ENCODE assay signal across 8 mouse cellular contexts in the genomic region with DNA sequence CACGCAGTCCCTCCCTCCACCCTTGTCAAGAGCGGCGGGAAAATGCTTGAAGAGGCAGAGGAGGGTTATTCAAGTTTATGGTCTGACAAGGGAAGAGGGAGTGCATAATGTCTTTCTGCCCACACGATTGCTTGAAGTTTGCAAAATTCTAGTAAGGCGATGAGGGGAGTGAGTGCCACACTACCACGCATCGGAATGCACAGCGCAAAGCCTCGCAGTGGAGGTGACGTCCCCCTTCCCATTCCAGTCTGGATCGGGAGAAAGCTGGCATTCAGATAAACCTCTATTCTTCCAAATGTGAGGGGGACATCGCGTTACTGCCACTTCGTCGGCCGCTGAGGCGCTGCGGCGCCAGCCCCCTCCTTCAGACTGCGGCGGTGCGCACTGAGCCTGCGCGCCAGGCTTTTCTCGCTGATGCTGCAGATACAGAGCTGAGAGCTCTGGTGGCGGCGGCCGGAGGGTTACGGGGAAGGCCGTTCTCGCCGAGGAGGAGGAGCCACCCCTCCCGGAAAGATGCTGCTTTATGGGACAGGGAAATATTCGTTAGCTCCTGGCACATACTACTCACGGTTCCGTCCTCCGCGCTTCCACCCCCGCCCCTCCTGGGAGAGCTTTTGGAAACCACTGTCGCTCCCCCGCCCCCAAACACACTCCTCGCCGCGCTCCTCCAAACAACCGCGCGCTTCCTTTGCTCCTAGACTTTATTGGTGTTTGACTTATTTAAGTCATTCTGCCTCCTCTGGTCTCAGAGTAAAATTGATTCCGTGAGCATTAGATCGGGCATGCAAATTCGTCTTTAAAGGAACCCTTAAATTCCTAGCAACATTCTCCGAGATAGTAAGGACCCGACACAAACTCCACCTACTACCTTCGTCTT. TPM values are rescaled to one million over a fixed set of nuclear protein-coding genes. Genes with fewer than 3 reads are reported as not detected.
DNase-seq lines count a peak whose midpoint lies in the region; ATAC-seq and TF ChIP-seq lines count a peak whose summit lies in the region.

No protein-coding gene starts in this region.

- peak overlapping the region; percentile 90 for H3K4me2 ChIP-seq in forebrain, postnatal 0 days (ENCODE audit: low read depth)
- H3K4me2 ChIP-seq in lung, embryonic 16.5 days (ENCODE audit: low read depth, low read length): peak overlapping the region; percentile 96

- DNase-seq in ES-E14 (ENCODE audit: low read depth, low spot score): no peak
- DNase-seq in cerebellum, adult 2 months: peak; percentile 78
- peak; percentile 91 for DNase-seq in forebrain, postnatal 0 days
- peak; percentile 78 for DNase-seq in heart, postnatal 4 days
- DNase-seq in layer of hippocampus, postnatal 10 days (ENCODE audit: low spot score in 2 of 2): peak; percentile 77 to 85
- peak; percentile 56 for DNase-seq in ovary, postnatal 14 days (ENCODE audit: low spot score)
- peak; percentile 68 for DNase-seq in thymus, postnatal 14 days

- peak; percentile 67 for ATAC-seq in forebrain, postnatal 0 days
- ATAC-seq in lung, embryonic 16.5 days (ENCODE audit: low read depth): peak; percentile 68

- H3K9me3 ChIP-seq in ES-E14 (ENCODE audit: control insufficient read depth, insufficient read depth, low read depth, low read length): no peaks in the 10 kb centered on the region
- no peaks in the 10 kb centered on the region for H3K9me3 ChIP-seq in forebrain, postnatal 0 days (ENCODE audit: low read length)
- H3K9me3 ChIP-seq in lung, embryonic 16.5 days (ENCODE audit: control insufficient read depth, low read length): no peaks in the 10 kb centered on the region

- WGBS in cerebellum, adult 2 months: under 1% methylated on average over 53 of the region's 53 CpGs
- WGBS in forebrain, postnatal 0 days: 0% methylated on average over 53 of the region's 53 CpGs
- under 1% methylated on average over 53 of the region's 53 CpGs for WGBS in lung, embryonic 16.5 days

- peak overlapping the region; percentile 61 to 65 for H3K4me3 ChIP-seq in ES-E14 (ENCODE audit: insufficient read depth in 1 of 2, low read depth in 1 of 2, low read length in 2 of 2, poor library complexity in 1 of 2, severe bottlenecking in 1 of 2)
- peak overlapping the region; percentile 96 for H3K4me3 ChIP-seq in cerebellum, adult 2 months (replicated peaks; ENCODE audit: insufficient read depth, low read depth, low read length)
- peak overlapping the region; percentile 70 for H3K4me3 ChIP-seq in forebrain, postnatal 0 days (ENCODE audit: low read depth, low read length)
- peak overlapping the region; percentile 72 for H3K4me3 ChIP-seq in lung, embryonic 16.5 days (ENCODE audit: low read length)

- no peak for TF ChIP-seq CTCF in cerebellum, adult 2 months (IDR thresholded peaks at IDR 0.05; ENCODE audit: borderline replicate concordance, insufficient read depth, low read depth, low read length)
- no peak; the same call in 1 of the 2 replicates for TF ChIP-seq CTCF in forebrain, postnatal 0 days (IDR thresholded peaks at IDR 0.05; ENCODE audit: low read depth)

- H3K36me3 ChIP-seq in ES-E14 (ENCODE audit: control insufficient read depth, insufficient read depth, low read length, poor library complexity, severe bottlenecking): no peaks in the 10 kb centered on the region
- H3K36me3 ChIP-seq in forebrain, postnatal 0 days (ENCODE audit: insufficient read depth): no peaks in the 10 kb centered on the region
- no peaks in the 10 kb centered on the region for H3K36me3 ChIP-seq in lung, embryonic 16.5 days (ENCODE audit: control insufficient read depth, insufficient read depth, low read length)

- H3K4me1 ChIP-seq in ES-E14 (ENCODE audit: control insufficient read depth in 2 of 2, insufficient read depth in 2 of 2, low read length in 2 of 2, poor library complexity in 1 of 2): peaks cover 0 to 5% of the 10 kb centered on the region in 2 experiments; a peak in 2 of 4 replicates
- peaks cover 9% of the 10 kb centered on the region; the same call in 1 of the 2 replicates for H3K4me1 ChIP-seq in cerebellum, adult 2 months (ENCODE audit: control insufficient read depth, insufficient read depth, low read length)
- no peaks in the 10 kb centered on the region for H3K4me1 ChIP-seq in forebrain, postnatal 0 days (ENCODE audit: insufficient read depth)
- H3K4me1 ChIP-seq in lung, embryonic 16.5 days (replicated peaks; ENCODE audit: control insufficient read depth, insufficient read depth, low read length): peaks cover 20% of the 10 kb centered on the region

- no peak overlapping the region for H3K9ac ChIP-seq in ES-E14 (ENCODE audit: insufficient read depth, low read depth, low read length, poor library complexity, severe bottlenecking)
- peak overlapping the region; percentile 70 for H3K9ac ChIP-seq in forebrain, postnatal 0 days
- H3K9ac ChIP-seq in lung, embryonic 16.5 days (ENCODE audit: low read length): peak overlapping the region; percentile 75

- H3K27ac ChIP-seq in ES-E14 (ENCODE audit: insufficient read depth, low read depth, low read length, poor library complexity, severe bottlenecking): no peak overlapping the region
- peak overlapping the region; percentile 58; the same call in 1 of the 2 replicates for H3K27ac ChIP-seq in cerebellum, adult 2 months (ENCODE audit: insufficient read depth, low read length)
- peak overlapping the region; percentile 88 for H3K27ac ChIP-seq in forebrain, postnatal 0 days (ENCODE audit: low read depth, low read length)
- peak overlapping the region; percentile 89 for H3K27ac ChIP-seq in lung, embryonic 16.5 days (ENCODE audit: low read length)

- in situ Hi-C loops in ES-E14 (cut with MboI; ENCODE audit: low sequenced_read_pairs in 2 of 2, unreplicated experiment in 2 of 2): no loop called here

- peak; percentile 34; the same call in 1 of the 2 replicates for TF ChIP-seq POLR2A in cerebellum, adult 2 months (IDR thresholded peaks at IDR 0.05; ENCODE audit: borderline replicate concordance, insufficient read depth, low read length)

- peaks cover 3% of the 10 kb centered on the region; the same call in 1 of the 2 replicates for H3K27me3 ChIP-seq in cerebellum, adult 2 months (ENCODE audit: control insufficient read depth, insufficient read depth, low read length)
- H3K27me3 ChIP-seq in forebrain, postnatal 0 days (ENCODE audit: insufficient read depth, low read length): no peaks in the 10 kb centered on the region
- H3K27me3 ChIP-seq in lung, embryonic 16.5 days (ENCODE audit: control insufficient read depth, insufficient read depth, low read depth, low read length): peaks cover 15% of the 10 kb centered on the region

TF ChIP-seq in ES-E14, 5 proteins besides CTCF, POLR2A, EP300 and RAD21:
- TF ChIP-seq MAFK (IDR thresholded peaks at IDR 0.05; ENCODE audit: insufficient read depth, low read depth, low read length) (peak; percentile 67), HCFC1 (IDR thresholded peaks at IDR 0.05; ENCODE audit: borderline replicate concordance, insufficient read depth, low read length) (no peak)

RNA-seq across cellular contexts. Expression of a gene that starts 2.0 kb away (rescaled TPM):
- total RNA-seq in ES-E14 (2012; rRNA removed): 1.4 and 11.9 TPM in 2 replicates
- polyA plus RNA-seq in cerebellum, adult 2 months (2012; rRNA removed): 20.2 and 21.6 TPM in 2 replicates
- total RNA-seq in forebrain, postnatal 0 days (2014; rRNA removed): 84.7 and 89.3 TPM in 2 replicates
- polyA plus RNA-seq in forebrain, postnatal 0 days (2015; fragmentation: Nextera tagmentation; extraction: Ambion mirVana): 12.7 and 15.5 TPM in 2 replicates
- 100 to 1,000 TPM; 148 to 160 TPM for total RNA-seq in heart, postnatal 4 days (2021)
- total RNA-seq in layer of hippocampus, postnatal 10 days (2021): 10 to 100 TPM; 69.3 to 70.6 TPM
- 2.8 and 3.1 TPM in 2 replicates for polyA plus RNA-seq in lung, embryonic 16.5 days (2015; fragmentation: Nextera tagmentation; extraction: Ambion mirVana)
